Mouse (Mus musculus) midbrain, embryonic 16.5 days (tissue): ENCODE measurements around the gene Pmpca. TPM values are rescaled to one million over a fixed set of nuclear protein-coding genes. Genes with fewer than 3 reads are reported as not detected.

Experiments used
- ATAC-seq: fragments of 200-750 bp; cut with Nextera tagmentation; 2 replicates; pipeline ENCODE4 v1.8.0; 2017; ENCODE audit warnings: moderate TSS enrichment
- H3K27ac ChIP-seq: fragments of 300-500 bp; sonication (generic); 2 replicates; pipeline ENCODE4 v1.5.1; 2014; ENCODE audit warnings: mild to moderate bottlenecking, low read length, mixed read lengths
- H3K27me3 ChIP-seq: fragments of 300-500 bp; sonication (generic); 2 replicates; pipeline ENCODE4 v1.6.1; 2014; ENCODE audit warnings: low read depth, low read length, mixed read lengths; ENCODE audit not compliant: control insufficient read depth, insufficient read depth
- H3K36me3 ChIP-seq: fragments of 300-500 bp; sonication (generic); 2 replicates; pipeline ENCODE4 v1.6.1; 2014; ENCODE audit warnings: mild to moderate bottlenecking, low read length, moderate library complexity, mixed read lengths; ENCODE audit not compliant: control insufficient read depth, insufficient read depth
- H3K4me1 ChIP-seq: fragments of 300-500 bp; sonication (generic); 2 replicates; pipeline ENCODE4 v1.6.1; 2014; ENCODE audit warnings: mild to moderate bottlenecking, low read length, mixed read lengths; ENCODE audit not compliant: control insufficient read depth, insufficient read depth
- H3K4me2 ChIP-seq: fragments of 300-500 bp; sonication (generic); 2 replicates; pipeline ENCODE4 v1.6.1; 2014; ENCODE audit warnings: mild to moderate bottlenecking, low read length, mixed read lengths
- H3K4me3 ChIP-seq: fragments of 300-500 bp; sonication (generic); 2 replicates; pipeline ENCODE4 v1.5.1; 2014; ENCODE audit warnings: low read depth, mild to moderate bottlenecking, low read length, moderate library complexity, mixed read lengths
- H3K9ac ChIP-seq: fragments of 300-500 bp; sonication (generic); 2 replicates; pipeline ENCODE4 v1.6.1; 2014; ENCODE audit warnings: low read depth, low read length, mixed read lengths
- H3K9me3 ChIP-seq: fragments of 300-500 bp; sonication (generic); replicated peaks from 2 replicates; pipeline ENCODE4 v1.6.1; 2014; ENCODE audit warnings: mild to moderate bottlenecking, low read length, mixed read lengths; ENCODE audit not compliant: control insufficient read depth, poor library complexity, severe bottlenecking
- WGBS: fragments of 180-500 bp; shearing (Covaris S2); extraction: QIAGEN DNeasy Blood & Tissue Kit; methylation state at CpG from one replicate; pipeline ENCODE4 v1.1.7; 2014; 5-methylcytosine and 5-hydroxymethylcytosine counted together
- polyA plus RNA-seq: library from polyadenylated mRNA; unstranded; fragments of >200 nt; fragmentation: Nextera tagmentation; extraction: Ambion mirVana; gene quantifications from 2 replicates; pipeline ENCODE4 v1.2.1, GENCODE M21; 2015

Gene Pmpca
- polyA plus RNA-seq, 1 experiment from 2014 or later, result 96.5 TPM

DNA sequence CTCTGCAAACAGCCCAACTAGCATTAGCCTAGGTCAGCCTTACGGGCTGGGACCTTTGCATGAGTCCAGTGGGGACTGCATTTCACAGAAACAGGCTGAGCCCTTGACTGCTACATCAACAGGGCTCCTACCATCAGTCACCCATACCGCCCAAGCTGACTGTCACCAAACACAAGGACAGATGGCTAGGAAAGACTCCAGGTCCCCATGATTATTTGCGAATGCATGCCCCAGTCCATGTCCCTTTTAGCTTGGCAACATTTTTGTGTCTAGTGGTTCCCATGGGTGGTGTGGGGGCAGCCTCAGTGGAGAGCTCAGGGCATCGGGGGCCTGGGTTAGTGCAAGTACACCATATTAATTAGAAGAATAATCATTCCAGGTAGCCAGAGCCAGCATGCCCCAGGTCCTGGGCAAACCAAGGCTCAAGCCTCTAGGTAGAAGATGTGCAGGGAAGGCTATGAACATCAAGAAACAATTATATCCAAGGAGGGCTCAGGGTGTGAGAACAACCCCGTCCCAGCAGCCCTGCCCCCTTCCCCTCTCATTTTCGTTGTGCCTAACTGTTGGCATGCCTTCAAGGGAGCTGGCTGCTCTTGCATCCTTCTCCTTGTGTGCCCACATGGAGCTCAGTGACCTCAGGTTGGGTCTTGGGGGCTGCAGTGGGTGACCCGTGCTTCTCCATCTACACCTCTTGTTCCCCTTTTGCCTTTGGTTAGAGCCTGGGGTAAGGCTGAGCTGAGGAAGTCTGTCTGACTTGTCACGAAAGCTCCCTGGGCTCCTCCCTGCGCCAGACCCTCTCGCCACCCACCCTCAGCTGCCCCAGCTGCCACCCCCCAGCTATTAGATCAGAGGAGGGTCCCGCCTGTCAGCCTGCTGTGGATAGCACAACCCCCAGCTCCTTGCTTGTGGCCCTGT is 35.8 kb upstream of the Pmpca start:
- Histone ChIP-seq H3K4me1 (peaks cover 22% of the 10 kb centered on the region), H3K4me3 (peak overlapping the region; percentile 68), H3K4me2 (peak overlapping the region; percentile 93), H3K36me3 (0 out of 2 replicates have a peak, but pooled peaks cover 2% of the 10 kb centered on the region), H3K9me3 (no peaks in the 10 kb centered on the region), H3K27ac (peak overlapping the region; percentile 94), H3K9ac (peak overlapping the region; percentile 97), H3K27me3 (no peaks in the 10 kb centered on the region)
- no peak for ATAC-seq
- 90% methylated on average over 11 of the region's 11 CpGs for WGBS

DNA sequence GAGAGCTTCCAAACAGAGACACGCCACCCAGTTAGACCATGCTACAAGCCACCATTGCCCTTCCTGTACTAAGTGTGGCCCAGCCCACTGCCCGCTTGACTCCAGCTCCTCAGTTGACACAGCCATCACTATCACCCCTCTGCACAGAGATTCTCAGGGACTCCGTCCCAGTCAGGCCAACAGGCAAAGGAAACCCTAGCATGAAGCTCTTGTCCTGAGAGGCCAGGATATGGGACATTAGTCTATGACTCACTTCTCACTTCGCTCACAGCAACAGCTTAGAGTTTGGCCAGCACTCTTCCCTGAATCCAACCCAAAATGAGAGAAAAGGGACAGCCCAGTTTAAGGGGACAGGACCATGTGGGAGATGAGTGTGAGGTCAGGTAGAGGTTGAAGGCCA is 34.7 kb upstream of the Pmpca start:
- no peak overlapping the region for H3K4me3 ChIP-seq
- no peak overlapping the region for H3K4me2 ChIP-seq
- no peak overlapping the region for H3K9ac ChIP-seq
- WGBS, result 95% methylated on average over 4 of the region's 4 CpGs
- H3K27me3 ChIP-seq, result no peaks in the 10 kb centered on the region
- no peak overlapping the region for H3K27ac ChIP-seq
- peaks cover 22% of the 10 kb centered on the region for H3K4me1 ChIP-seq
- H3K9me3 ChIP-seq, result no peaks in the 10 kb centered on the region
- 0 out of 2 replicates have a peak, but pooled peaks cover 2% of the 10 kb centered on the region for H3K36me3 ChIP-seq
- no peak for ATAC-seq

DNA sequence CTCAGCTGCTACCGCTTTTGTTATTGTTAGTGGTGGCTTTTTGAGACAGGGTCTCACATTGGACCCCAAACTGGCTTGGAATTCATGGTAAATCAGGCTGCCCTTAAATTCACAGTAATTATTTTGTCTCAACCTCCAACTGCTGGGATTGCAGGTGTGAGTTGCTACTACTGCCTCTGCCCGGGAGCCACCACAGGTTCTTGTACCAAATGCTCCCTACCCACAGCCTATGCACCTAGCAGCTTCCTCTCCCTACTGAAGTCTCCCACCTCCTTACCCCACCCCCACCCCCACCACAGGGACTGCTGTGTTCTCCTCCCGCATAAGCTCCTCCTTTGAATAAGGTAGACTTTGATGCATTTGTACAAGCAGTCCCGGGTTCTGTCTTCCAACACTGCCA is 32.9 kb upstream of the Pmpca start:
- Histone ChIP-seq H3K9me3 (no peaks in the 10 kb centered on the region), H3K36me3 (no peaks in the 10 kb centered on the region), H3K4me1 (peaks cover 13% of the 10 kb centered on the region), H3K27ac (no peak overlapping the region), H3K27me3 (no peaks in the 10 kb centered on the region), H3K4me2 (no peak overlapping the region), H3K9ac (no peak overlapping the region), H3K4me3 (no peak overlapping the region)
- ATAC-seq, result no peak
- 86% methylated on average over 4 of the region's 4 CpGs for WGBS

GRCm38 (mm10) chr2:26356678-26357077 is 32.5 kb upstream of the Pmpca start:
- no peaks in the 10 kb centered on the region for H3K27me3 ChIP-seq
- ATAC-seq, result no peak
- no peak overlapping the region for H3K4me2 ChIP-seq
- no peaks in the 10 kb centered on the region for H3K36me3 ChIP-seq
- no peak overlapping the region for H3K4me3 ChIP-seq
- H3K9ac ChIP-seq, result no peak overlapping the region
- no peaks in the 10 kb centered on the region for H3K9me3 ChIP-seq
- 80% methylated on average over 7 of the region's 7 CpGs for WGBS
- H3K4me1 ChIP-seq, result peaks cover 13% of the 10 kb centered on the region
- H3K27ac ChIP-seq, result no peak overlapping the region

- 43% methylated on average over 15 of the region's 15 CpGs for WGBS
Measured at GRCm38 (mm10) chr2:26357484-26357883, 31.7 kb upstream of the Pmpca start.

GRCm38 (mm10) chr2:26358667-26359320 is 30.3 kb upstream of the Pmpca start:
- WGBS, result 87% methylated on average over 13 of the region's 13 CpGs
- no peak overlapping the region for H3K4me2 ChIP-seq
- H3K4me3 ChIP-seq, result no peak overlapping the region
- H3K4me1 ChIP-seq, result peaks cover 1% of the 10 kb centered on the region; the same call in 1 of the 2 replicates
- H3K9ac ChIP-seq, result no peak overlapping the region
- no peak overlapping the region for H3K27ac ChIP-seq
- H3K27me3 ChIP-seq, result no peaks in the 10 kb centered on the region
- H3K9me3 ChIP-seq, result no peaks in the 10 kb centered on the region
- H3K36me3 ChIP-seq, result 0 out of 2 replicates have a peak, but pooled peaks cover 6% of the 10 kb centered on the region
- ATAC-seq, result no peak

More at GRCm38 (mm10) chr2:26357484-26357883, 31.7 kb upstream of the Pmpca start:
- no peaks in the 10 kb centered on the region for H3K9me3 ChIP-seq
- no peaks in the 10 kb centered on the region for H3K36me3 ChIP-seq
- H3K27ac ChIP-seq, result no peak overlapping the region
- no peak overlapping the region for H3K4me3 ChIP-seq
- no peak overlapping the region for H3K9ac ChIP-seq
- ATAC-seq, result no peak
- peaks cover 13% of the 10 kb centered on the region for H3K4me1 ChIP-seq
- no peak overlapping the region for H3K4me2 ChIP-seq
- H3K27me3 ChIP-seq, result no peaks in the 10 kb centered on the region

GRCm38 (mm10) chr2:26359983-26360382 is 29.2 kb upstream of the Pmpca start:
- Histone ChIP-seq H3K9me3 (no peaks in the 10 kb centered on the region), H3K27me3 (no peaks in the 10 kb centered on the region), H3K36me3 (peaks cover 12% of the 10 kb centered on the region; the same call in 1 of the 2 replicates), H3K4me2 (no peak overlapping the region), H3K4me1 (no peaks in the 10 kb centered on the region), H3K9ac (no peak overlapping the region), H3K4me3 (no peak overlapping the region), H3K27ac (no peak overlapping the region)
- WGBS, result 83% methylated on average over 6 of the region's 6 CpGs
- ATAC-seq, result no peak

DNA sequence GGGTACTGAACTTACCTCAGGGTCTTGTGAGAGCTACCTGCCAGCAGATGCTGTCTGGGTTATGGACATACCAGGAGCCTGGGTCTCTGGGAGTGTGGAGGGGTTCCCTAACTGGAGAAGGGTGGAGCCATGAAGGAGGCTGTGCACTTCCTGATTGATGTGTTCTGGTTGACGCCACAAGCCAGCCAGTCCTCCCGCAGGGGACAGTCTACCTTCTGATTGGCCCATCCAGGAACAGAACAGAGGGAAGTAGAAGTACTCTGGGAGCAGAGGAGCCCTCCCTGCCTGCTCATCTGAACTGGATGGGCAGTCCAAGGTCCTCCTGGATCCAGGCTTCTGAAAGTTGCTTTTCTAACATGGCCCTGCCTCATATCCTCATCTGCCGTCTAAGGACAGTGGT is 28.4 kb upstream of the Pmpca start, which contains the start of gene Card9:
Gene Card9 (minus strand): TSS at position 147 of the 400 bp plus-strand sequence.
- ATAC-seq, result no peak
- Histone ChIP-seq H3K4me1 (no peaks in the 10 kb centered on the region), H3K4me3 (no peak within 1 kb of the TSS), H3K4me2 (no peak within 1 kb of the TSS), H3K27ac (no peak within 1 kb of the TSS), H3K9ac (no peak within 1 kb of the TSS), H3K36me3 (peaks cover 17% of the 10 kb centered on the region; the same call in 1 of the 2 replicates), H3K9me3 (no peaks in the 10 kb centered on the region), H3K27me3 (no peaks in the 10 kb centered on the region)
- WGBS, result 62% methylated on average over 3 of the region's 3 CpGs

GRCm38 (mm10) chr2:26362991-26363390 is 26.1 kb upstream of the Pmpca start:
- no peak overlapping the region for H3K4me3 ChIP-seq
- no peak overlapping the region for H3K27ac ChIP-seq
- H3K4me2 ChIP-seq, result no peak overlapping the region
- H3K9ac ChIP-seq, result no peak overlapping the region
- WGBS, result 91% methylated on average over 5 of the region's 5 CpGs
- H3K27me3 ChIP-seq, result no peaks in the 10 kb centered on the region
- no peak for ATAC-seq
- H3K36me3 ChIP-seq, result peaks cover 34% of the 10 kb centered on the region
- H3K4me1 ChIP-seq, result no peaks in the 10 kb centered on the region
- no peaks in the 10 kb centered on the region for H3K9me3 ChIP-seq
